Mouse (Mus musculus): ENCODE measurements at regions not wholly inside any gene's neighbourhood (a gene's known extent, or its start where the extent isn't known, plus 50 kb on each side); places are given as distances from the start of the nearest gene placed in this dataset.

- no peak for DNase-seq
These were observed 242.2 kb upstream of the Fbxl7 start for GRCm38 (mm10) chr15:27137580-27137979.

DNA sequence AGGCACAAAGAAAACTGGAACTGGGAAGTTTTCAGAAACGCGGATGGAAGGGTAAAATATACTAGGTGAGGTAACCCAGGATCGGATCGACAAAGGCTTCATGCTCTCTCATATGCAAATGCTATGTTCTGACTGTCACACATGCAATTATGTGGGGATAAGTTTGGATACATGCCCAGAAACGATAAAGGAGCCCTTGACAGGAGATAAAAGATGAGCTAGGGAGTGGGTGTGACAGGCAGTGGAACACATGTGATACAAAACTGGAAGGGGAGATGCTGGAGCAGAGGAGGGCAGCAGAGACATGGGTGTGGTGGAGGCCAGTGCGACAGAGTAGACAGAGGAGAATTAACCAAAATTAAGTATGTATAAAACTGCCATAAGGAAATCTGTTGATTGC is 250.5 kb upstream of the Fbxl7 start:
- no peak for DNase-seq

- DNase-seq: no peak
These were observed 265.6 kb upstream of the Fbxl7 start for GRCm38 (mm10) chr15:27160986-27161385.

DNA sequence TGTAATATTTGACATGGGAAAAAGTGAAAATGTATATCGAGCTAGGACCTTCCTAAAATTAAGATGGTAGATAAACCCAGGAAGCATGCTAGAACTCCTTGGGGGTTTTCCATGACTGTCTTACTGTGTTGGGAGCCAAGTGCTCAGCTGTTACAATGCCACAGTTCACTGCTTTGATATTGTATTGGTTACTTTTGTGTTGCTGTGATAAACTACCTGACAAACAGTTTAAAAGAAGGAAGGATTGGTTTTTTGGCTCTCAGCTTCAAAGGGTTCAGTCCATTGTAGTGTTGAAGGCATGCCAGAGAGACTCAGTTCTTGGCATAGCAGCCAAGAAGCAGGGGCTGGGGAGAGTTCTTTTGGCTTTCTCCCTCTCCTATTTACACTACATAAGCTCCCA is 272.1 kb upstream of the Fbxl7 start:
- DNase-seq: no peak

- no peak for DNase-seq
These were observed 274.5 kb upstream of the Fbxl7 start for GRCm38 (mm10) chr15:27169846-27170245.

GRCm38 (mm10) chr15:27173506-27173905 is 278.1 kb upstream of the Fbxl7 start:
- DNase-seq: no peak

GRCm38 (mm10) chr15:27178084-27178935 is 282.9 kb upstream of the Fbxl7 start:
- no peak for DNase-seq

DNA sequence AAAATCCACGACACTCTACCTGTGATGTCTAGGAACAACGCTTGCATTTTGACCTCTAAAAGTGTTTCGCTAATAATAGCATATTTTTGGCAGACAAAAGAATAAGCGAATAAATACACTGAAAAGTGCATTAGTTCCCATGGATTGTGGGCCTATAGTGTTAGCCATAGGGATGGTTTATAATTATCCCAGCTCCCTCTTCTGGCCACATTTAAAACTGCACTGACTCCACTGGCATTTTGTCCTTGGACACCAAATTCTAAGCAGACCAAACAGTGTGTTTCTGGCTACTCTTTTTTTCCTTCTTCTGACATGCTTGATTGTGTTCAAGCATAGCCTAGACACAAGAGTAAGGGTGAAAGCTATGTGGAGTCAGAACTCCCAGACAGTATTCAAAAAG is 276.8 kb upstream of the Ank start:
- DNase-seq: peak; percentile 10

- no peak for DNase-seq
These were observed 265.0 kb upstream of the Ank start for GRCm38 (mm10) chr15:27201513-27201912.

DNA sequence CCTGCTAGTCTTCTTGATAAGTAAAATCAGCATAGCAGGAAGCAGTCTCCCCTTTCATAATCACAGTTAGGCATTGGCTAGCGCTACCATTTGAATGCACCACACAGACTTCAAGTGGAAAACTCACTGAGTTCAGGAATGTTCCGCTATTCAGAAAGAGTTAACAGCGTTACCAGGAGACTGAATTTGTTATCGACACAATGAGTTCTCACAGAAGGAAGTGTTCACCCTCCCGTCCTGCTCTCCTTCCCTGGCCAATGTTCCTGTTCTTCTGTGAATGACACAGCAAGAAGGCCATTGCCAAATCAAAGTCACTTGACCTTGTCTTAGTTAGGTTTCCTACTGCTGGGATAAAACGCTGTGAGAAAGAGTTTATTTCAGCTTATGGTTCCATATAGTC is 261.6 kb upstream of the Ank start:
- no peak for DNase-seq

GRCm38 (mm10) chr15:27207446-27207845 is 259.0 kb upstream of the Ank start:
- DNase-seq: no peak

DNA sequence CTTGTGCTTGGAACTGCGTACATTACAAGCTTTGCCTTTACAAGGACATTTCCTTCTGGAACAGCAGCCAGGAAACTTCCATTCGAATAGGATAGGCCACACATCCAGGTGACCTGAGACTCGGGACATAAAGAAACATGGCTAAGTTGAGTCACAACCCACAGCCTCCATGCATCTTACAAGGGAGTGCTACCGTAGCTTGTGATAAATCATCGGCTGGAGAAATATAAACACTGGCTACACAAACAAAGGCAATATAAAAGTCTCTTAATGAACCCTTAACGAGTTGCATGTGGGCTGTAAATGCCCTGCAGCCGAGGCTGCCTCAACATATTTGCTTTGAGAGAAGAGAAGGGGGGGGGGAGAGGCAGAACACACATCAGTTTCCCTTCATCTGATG is 250.1 kb upstream of the Ank start:
- DNase-seq: no peak

DNA sequence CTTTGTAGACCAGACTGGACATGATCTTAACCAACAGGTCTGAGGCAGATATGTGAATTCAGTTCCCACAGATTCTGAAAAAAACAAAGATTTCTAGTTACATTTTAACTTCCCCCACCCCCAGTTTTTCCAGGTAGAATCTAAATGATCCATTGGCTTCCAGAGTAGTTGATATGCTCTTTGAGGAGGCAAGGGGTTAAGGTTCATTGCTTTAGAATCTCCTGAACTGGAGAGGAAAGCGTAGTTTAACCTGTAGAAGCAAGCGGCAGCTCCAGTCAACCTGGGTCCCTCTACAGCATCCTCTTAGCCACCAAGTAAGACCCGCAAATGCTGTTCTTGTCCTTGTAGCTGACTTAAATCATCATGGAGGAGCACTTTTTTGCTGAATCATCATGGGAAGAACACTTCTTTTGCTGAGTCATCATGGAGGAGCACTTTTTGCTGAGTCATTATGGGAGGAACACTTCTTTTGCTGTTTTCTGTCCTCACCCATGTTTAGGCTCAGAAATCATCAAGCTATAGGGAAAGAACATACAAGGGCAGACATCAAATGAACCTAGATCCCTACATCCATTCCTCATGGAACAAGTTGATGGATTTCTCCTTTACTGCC is 247.2 kb upstream of the Ank start:
- no peak for DNase-seq

DNA sequence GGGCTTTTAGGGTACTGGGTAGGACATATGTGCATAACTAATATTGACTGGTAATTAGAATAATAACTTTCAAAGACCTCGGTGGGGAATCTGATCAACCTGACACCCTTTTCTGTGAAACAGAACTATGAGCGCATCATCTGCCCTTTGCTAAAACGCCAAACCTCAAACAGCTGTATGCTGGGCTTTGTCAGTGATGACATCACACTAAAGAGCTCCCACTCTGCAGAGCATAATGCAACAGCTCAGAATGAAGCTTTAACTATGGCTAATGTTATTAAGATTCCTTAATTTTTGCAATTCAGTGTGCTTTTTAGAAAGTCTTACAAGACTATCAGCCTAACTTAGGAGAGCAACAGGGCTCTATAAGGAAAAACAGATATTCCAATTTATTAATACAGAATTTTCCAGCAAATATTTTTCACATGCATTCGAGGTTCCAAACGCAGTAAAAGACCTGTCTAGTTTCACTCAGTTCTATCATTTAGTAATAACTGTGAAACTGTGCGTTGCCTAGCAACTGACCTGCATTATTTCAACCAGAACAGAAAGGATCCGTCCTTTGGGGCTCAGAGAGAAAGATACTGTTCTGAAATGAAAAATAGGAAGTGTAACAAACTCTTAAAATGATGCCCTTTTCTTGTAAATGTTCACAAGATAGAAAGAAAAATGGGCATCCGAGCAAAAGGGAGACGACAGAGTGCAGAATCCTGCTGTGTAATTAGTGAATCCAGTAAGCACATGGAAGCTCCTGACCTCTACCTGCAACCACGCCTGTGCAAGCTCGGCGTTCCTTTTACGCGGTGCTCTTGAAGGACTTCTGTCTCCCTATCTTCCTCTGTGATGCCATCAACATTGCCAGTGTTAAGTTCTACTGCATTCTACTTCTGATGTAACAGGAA is 242.6 kb upstream of the Ank start:
- DNase-seq: no peak

DNA sequence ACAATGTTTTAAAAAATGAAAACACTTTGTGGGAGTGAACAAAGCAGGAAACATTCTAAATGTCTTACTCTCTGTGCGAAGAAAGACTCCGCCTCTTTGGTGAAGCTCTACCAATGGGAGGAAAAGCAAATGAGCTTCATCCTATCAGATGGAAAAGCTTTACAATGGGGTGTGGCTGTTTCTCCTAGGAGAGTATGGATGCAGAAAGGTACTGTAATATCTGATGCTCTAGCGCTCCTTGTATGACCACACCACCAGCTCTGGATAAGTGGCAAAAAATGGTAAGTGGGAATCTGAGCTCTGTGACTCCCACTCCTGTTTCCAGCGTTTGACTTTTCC is 242.0 kb upstream of the Ank start:
- DNase-seq: no peak

DNA sequence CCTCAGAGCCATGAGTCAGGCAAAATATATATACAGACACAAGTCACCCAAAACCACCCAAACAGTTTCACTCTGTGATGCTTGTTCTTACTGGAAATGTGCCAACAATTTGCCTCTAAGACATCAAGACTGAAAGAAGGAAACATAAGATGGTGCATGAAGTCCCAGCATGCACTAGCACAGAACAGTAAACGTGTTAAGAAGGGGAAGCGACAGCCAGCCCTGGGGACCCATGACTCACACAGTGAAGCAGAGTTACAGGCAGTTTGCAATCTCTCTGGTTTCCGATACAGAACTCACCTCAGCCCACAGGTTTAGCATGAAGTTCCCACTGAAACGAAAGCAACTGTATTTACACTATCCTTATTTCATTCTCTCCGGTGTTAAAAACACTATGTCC is 233.7 kb upstream of the Ank start:
- DNase-seq: no peak

DNA sequence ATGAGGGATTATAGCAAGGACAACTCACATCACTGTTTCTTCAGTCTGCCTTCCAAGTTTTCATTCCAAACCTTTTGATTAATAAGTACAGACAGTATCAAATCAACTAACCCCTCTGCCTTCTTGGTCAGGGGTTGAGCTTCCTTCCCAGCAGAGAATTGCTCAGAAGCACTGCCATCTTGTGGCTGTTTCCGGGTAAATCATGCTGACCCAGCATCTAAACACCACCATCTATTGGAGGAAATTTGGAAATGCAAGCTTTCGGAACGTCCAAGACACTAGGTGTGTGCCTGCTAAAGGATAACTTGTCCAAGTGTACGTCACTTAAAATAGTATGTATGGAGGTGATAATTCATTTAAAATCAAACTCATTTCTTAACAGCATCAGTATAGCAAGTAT is 231.7 kb upstream of the Ank start:
- DNase-seq: peak; percentile 34

GRCm38 (mm10) chr15:27238301-27238700 is 228.2 kb upstream of the Ank start:
- no peak for DNase-seq

DNA sequence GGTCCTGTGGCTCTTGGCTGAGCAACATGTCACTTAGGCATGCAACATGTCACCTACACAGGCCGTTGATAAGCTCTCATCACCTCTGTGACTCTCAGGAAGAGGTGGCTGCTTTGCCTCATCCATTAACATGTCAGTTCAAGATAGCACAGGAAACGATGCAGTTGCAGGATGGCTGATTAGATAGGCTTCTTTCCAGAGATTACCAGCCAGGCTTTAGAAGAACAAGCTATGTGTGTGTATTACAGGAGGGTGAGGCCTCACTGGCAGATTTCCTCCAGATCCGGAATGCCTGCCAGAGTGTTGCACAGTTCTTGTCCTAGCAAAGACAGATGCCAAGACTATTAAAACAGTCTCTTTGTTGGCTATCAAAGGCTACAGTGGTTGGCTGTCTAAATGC is 220.2 kb upstream of the Ank start:
- DNase-seq: no peak

DNA sequence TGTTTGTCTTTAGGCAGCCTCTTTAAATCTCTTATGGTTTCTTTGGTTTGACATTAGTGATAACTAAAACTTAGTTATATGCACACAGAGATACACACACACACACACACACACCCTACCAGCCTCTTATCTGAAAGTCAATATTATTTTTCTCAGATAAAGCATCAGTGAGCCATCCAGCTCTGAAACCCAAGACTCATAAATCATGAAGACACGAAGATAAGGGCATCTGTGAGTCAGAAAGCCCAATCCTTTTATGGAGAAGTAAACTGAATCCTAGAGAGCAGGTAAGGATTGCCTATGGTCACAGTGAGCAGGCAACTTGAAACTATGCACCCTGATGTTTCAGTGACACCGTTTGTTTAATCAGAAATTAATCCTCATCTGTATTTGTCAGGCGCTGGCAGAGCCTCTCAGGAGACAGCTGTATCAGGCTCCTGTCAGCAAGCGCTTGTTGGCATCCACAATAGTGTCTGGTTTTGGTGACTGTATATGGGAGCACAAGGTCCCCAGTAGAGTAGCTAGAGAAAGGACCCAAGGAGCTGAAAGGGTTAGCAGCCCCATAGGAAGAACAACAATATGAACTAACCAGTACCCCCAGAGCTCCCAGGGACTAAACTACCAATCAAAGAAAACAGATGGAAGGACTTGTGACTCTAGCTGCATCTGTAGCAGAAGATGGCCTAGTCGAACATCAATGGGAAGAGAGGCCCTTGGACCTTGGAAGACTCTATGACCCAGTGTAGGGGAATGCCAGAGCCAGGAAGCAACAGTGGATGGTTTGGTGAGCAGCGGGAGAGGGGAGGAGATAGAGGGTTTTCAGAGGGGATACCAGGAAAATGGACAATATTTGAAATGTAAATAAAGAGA is 207.3 kb upstream of the Ank start:
- no peak for DNase-seq

DNA sequence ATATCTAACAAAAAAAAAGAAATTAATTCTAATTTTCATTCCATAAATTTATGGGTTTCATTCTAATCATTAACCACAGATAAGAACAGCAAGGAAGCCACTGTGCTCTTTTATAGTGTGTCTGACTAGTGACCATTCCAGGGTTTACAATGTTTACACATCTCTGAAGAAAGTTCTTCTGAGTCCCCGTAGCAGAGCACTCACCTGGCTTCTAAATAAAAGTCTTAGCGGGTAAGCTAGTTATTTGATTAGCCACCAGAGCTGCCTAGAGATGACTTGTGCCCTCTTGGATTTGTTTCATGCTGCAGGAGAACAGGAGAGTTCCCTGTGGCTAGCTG is 206.7 kb upstream of the Ank start:
- no peak for DNase-seq

DNA sequence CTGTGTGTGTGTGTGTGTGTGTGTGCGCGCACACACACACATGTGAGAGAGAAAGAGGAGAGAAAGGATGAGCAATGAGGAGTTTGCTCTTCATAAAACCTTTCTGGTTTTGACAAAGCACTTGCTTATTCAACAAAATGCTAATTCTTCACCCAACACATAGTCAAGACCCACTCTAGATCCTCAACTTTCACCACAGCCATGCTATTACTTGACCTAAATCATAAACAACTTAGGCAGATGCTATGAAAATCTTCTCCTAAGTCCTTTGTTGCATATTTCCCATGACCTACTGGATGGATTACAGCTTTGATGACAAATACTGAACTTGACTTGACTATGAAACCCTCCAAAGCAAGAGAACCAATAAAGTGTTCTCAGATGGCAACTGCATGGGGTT is 196.3 kb upstream of the Ank start:
- no peak for DNase-seq

DNA sequence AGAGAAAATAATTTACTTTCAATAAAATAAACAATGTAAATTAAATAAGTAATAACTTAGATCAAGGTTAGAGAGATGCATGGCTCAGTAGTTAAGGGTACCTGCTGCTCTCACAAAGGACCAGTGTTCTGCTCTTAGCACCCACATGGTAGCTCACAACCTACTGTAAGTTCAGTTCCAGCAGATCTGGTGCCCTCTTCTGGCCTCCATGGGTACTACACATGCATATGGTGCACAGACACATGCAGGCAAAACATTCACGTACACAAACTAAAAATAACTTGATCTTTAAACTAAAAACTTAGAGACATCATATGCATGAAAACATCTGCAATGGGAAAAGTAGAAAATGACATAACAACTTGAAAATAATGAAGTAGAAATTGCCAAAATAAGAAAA is 184.2 kb upstream of the Ank start:
- no peak for DNase-seq

Measured in liver (tissue).